Mouse (Mus musculus) adrenal gland, postnatal 25 days (tissue): ENCODE data around the gene Gm49361. TPM values are rescaled to one million over a fixed set of nuclear protein-coding genes. Genes with fewer than 3 reads are reported as not detected.
A peak's percentile ranks its signal among the peaks of the same experiment; 100 is the strongest.

Experiments used
- DNase-seq: peaks from one replicate; pipeline ENCODE4 v3.0.0; 2021; ENCODE audit warnings: mixed read lengths
- total RNA-seq: library from RNA; stranded (reverse); gene quantifications from 2 replicates; pipeline ENCODE4 v1.2.3, GENCODE M21; 2021

The Gm49361 gene
- total RNA-seq, 1 experiment from 2014 or later, result not detected

DNA sequence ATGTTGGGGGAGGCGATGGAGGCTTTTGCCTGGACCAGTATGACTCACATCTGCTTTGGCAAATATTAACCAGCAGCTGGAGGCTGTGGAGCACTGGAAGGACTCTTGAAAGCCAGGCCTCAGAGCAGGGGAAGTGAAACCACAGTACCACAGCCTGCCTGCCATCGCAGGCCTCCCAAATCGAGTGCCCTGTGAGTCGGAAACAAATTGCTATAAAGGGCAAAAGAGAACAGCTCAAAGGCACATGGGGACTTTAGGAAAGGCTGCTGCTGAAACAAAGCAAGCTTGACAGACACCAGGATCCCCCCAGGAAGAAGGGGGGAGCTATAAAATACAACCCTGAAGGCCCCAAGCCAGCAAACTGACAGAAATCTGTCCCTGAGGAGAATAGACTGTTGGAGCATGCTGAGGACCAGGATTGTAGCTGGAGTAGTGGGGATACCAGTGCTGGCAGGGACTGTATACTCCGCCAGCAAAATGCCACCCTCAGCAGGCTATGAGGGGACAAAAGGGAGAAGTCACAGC, 15.9 kb downstream of the Gm49361 start:
- no peak for DNase-seq

DNA sequence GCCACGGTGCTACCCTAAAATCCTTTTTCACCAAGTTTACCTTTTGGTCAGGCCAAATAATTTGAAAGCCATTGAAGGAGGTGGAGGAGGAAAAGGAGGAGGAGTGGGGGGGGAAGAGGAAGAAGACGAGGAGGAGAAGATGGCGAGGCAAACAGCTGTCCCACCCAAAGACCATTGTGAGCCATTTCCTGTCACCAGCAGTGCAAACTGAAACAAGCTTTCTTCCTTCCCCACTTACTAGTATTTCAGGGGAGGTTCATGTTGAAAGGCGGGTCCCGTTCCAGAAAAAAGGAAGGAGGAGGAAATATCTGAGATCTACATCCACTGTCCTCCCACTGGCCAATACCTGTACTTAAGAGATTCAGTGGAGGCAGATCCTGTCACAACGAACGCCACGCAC, 16.5 kb downstream of the Gm49361 start:
- DNase-seq, result no peak

DNA sequence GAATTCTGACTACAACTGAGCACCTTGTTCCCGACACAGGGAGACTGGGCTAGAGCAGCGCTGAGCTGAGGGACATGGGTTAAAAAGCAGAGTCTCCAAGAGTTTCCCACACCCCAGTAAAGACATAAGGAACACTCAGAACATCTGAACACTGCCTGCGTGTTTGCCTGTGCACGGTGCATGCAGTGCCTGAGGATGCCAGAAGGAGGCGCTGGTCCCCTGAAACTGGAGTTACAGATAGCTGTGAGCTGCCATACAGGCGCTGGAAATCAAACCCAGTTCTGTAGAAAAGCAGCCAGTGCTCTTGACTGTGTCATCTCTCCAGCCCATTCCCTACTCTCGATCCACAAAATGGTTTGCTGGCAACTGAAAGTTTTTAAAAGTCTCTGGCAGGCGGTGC, 19.7 kb downstream of the Gm49361 start:
- no peak for DNase-seq

DNA sequence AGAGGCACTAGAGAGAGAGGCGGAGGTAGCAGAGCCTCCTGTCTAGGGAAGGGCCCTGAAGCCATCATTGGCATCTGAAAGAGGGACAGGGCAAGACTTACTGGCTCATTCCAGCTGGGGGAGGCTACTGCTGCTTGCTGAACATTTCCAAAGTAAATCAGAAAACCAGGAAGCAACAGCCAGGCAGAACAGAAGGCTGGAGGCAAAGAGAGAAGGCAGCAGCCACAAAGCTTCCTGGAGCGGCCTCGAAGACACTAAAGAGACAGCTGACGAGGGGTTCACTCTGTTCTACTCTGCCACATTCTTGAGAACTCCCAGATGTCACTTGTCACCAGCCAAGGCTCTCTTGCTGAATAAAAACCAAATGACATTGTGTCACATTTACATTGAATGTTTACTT, 21.4 kb downstream of the Gm49361 start:
- no peak for DNase-seq

DNA sequence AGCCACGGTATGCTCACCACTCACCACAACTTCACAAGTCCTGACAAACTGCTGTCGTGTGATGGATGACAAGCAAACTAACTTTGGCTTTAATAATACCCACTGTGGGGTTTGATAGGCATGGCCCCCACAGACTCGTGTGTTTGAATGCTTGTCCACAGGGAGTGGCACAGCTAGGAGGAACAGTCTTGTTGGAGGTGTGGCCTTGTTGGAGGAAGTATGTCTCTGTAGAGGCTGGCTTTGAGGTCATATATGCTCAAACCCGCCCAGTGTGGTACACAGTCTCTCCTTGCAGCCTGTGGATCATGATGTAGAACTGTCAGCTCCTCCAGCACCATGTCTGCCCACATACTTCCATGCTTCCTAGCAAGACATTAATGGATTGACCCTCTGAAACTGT, 27.7 kb downstream of the Gm49361 start:
- no peak for DNase-seq

DNA sequence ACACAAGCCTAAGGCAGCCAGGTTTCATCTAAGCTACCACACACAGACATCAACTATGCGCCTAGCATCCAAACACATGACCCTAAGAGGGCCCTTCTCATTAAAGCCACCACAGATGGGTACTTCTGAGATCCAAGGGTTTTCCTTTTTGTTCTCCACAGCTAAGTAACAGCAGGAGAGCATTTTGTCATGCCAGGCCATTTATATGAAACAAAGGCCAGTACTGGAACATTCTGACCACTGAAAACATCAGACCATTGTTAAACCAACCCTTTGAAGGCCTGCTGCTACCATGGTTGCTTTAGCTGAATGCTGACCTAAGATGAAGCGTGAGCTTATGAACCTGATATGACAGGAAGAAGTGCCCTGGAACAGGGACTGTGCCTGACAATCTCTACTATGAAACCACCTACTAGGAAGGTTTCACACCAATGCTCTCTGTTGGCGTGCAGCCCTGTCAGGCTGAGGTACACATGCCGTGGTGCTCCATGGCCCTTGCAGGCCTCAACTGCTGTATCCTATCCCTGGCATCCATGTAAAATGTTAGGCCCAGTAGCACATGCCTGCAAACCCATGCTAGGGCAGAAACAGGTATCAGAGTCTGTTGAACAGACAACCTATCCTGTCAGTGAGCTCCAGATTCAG, 29.2 kb downstream of the Gm49361 start:
- DNase-seq, result no peak

DNA sequence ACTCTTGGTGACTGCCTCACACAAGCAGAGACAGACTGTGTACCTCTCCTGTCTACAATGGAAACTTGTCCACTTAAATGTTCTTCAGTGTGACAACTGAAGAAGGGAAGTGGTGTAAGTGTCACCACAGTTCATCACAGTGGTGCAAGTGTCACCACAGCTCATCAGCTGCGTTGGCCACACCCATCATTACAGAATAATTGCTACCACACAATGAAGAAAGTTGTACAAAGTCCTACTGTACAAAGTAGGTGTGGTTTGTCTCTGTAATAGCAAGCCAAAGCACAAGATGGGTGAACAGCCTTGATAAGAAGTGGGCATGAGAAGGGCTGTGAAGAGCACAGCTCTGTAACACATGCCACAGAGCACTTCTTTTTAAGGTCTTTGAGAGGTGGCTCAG, 33.0 kb downstream of the Gm49361 start:
- no peak for DNase-seq

DNA sequence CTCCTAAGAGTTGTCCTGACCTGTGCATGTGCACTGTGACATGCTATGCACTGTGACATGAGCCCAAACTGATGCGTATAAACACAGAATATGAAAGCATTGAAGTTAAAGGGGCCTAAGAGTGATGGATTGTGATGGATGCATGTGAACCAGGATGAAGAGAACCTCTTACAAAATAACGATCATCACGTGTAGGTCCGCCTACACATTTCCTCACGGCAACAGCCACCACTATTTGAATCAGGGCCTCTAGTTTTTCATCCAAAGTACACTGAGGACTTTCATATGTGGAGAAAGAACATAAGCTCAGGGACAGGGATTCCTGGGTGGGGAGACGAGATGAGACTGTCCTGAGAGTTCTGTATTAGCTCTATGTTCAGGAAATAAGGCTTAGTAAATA, 34.8 kb downstream of the Gm49361 start:
- DNase-seq, result no peak

DNA sequence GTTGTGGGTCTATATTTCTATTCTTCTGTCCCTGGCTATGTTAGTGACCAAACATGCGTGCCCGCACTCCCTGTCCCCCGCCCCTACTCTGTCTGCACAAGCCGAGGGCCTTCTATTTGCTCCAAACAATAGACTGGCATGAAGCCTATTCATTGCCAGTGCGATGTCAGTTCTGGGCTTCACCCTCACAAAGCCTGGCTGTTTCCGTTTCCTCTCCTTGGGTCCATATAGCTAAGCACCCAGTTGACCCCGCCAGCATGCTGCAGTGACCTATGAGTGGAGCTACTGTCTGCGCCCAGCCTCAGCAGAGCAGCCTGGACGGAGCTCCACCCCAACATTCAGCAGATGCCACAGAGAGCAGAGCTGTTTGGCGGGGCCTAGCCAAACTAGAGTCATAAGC, 36.7 kb downstream of the Gm49361 start:
- DNase-seq, result no peak

DNA sequence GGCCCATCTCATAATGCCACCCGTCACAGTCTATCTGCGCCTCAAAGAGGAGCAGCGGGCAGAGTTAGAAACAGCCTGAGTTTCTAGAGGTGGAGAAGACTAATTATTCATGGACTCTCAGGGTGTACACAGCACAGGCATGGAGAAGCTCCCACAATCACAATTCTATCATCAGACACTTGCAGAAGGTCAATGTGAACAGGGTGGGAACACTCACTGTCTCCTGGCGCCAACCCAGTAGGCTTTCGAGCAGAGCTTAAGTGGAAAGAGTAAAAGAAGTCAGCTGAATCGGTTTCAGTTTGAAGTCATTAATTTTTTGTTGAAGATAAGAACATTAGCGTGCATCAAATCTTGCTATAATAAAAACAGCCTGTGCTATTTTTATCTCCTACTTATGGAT, 37.3 kb downstream of the Gm49361 start:
- peak; percentile 31 for DNase-seq

DNA sequence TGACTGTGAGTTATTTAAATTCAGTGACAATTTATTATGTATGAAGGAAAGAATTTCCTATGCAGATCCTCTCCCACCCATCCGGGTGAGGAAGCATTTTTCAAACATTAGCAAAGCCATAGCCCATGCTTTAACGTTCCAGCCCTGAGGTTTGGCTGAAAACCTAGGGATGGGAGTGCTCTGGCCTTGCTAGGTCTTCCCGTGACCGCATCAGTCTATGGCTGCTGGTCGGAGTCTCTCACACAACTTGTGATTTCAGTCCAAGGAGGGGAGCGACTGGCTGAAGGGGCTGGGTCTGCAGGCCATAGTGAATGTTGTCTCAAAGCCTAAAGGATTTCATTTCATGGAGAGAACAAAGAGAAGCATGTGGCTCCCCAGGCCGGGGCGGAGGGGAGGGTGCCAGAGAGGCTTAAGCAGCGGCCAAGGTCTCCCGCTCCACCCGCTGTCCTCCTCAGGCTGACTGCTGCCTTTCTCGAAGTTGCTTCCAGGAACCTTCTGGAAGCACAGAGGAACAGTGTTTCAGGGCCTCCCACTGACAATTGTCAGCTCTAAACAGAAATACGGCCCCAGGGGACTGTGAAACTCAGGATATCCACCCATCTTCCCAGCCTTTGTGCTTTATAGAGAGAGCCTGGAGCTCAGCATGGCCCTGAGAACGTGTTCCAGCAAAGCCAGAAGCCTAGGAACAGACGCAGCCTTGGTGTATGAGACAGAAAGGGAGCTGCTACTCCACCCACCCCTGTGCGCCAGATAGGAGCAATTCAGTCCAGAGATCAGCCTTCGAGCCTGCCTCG, 38.6 kb downstream of the Gm49361 start:
- DNase-seq, result peak; percentile 45

DNA sequence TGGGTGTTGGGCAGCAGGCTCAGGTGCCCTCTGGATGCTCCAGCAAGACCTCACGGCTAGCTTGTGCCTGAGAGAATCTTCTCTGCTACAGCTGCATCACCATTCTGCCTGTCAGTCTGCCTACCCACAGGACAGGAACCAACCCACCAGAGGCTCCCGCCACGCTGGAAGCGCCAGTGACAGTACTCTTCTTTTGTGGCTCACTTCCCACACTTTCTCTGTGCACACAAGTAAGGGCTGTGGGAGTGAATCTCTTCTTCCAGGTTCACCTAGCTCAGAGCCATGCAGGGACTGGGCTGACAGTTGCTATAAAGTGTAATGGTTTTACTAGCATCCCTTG, 39.2 kb downstream of the Gm49361 start:
- no peak for DNase-seq

DNA sequence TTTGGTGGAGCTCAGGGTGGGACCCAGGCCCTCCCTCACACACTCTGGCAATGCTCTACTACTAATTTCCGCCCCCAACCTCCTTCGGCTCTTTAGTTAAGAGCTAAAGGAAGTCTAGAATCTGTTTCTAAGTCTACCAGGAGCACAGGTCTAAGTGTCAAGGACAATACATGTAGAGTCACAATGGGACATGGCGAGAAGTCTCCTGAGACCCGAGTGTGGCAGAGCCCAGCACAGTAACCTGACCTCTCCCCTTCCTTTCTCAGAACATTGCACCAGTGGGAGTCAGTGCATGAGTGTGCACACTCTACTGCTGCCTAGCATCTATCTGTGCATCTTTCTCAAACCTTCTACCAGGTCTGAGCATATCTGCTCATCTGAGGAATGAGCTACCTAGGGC, 40.1 kb downstream of the Gm49361 start:
- no peak for DNase-seq

DNA sequence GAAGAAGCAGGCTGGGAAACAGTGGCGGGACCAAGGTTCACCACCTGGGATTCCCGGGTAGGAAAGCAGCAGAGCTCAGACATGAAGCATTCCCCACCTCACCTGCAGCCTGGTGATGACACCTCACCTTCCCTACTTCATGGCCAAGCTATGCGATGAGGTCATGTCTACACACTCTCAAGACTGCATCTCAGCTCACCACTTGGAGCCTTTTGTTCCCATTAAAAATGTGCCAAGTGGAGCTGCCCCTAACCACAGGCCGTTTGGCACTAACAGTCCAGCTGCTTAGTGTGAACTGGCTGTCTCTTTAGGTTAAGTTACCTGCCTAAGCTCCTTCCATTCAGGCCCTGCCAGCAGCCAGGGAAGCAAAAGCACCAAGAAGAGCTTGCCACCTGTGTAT, 40.8 kb downstream of the Gm49361 start:
- DNase-seq, result no peak

DNA sequence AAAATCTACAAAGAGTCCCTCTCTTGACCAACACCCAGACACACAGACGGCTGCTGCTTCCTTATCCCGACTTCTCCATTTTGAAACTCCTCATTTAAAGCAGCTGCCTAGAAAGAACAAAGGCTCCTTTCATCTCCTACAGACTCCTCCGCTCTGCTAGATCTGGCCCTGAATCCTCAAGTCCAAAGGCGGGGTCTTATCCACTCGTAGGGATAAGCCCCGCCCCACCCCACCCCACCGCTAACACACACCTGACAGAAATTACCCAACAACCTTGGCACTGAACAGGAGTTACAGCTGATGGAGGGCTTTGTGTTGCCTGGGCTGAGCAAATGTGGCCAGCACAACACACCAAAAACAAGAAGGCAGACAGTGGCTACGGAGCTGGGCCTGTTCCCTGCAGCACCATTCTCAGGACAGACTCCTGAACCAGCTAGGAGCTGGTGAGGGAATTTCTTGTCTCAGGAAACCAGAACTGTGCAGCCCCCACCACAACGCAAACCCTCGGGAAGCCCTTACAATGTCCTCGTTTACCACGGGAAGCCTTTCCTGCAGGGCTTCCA, 43.9 kb downstream of the Gm49361 start:
- DNase-seq, result no peak

DNA sequence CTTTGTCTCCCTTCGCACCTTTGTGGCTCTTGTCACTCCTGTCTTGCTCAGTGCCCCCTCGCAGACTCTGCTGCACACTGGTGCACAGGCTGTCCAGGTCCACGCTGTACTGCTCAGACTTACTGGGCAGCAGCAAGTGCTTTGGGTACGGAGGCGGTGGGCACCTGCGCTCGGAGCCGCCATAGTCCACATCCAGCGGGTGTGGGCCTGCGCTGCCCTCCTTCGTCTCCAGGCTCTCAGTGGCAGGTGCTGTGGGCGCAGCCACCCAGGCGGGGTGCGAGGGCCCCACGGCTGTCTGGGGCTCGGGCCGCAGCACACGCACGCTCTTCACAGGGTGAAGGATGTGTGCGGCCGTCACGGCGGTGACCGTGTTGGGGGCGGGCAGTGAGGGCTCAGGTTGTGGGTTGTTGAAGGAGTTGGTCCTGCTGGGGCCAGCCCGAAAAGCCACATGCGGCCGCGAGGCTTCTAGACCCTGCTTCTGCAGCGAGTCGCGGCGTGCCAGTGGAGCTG, 46.4 kb downstream of the Gm49361 start:
- no peak for DNase-seq

DNA sequence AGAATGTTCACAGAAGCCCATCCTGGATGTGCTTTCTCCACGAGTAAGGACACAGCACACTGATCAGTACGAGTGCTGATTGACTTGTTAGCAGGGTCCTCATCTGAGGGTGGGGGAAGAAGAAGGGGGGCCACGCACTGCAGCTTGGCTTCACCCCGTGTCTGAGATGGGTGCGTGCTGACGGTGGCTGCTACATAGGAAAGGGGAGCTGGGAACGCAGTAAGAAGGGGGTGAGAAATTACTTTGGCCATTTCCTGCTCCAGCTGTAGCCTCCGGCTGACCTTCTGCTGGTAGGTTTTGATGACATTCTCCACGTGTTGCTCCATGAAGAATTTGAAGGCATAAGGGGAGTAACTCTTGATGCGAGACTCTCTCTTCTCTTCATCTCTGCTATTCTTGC, 46.9 kb downstream of the Gm49361 start:
- DNase-seq, result no peak

DNA sequence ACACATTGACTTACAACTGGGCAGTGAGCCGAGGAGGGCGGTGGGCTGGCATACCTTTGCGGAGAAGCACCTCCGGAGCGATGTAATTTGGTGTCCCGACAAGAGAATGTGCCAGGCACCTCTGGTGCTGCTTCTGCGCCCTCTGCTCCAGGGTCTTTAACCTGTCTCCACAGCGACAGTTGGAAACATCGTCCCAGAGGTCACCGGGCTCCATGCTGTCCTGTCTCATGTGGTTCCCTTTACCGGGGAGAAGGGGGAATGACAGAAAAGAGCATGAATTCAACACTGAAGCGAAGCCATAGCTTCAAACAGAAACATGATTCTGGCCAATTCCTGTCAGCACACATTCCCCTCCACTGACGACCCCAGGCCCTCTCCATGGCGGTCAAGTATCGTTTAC, 49.8 kb downstream of the Gm49361 start:
- no peak for DNase-seq

DNA sequence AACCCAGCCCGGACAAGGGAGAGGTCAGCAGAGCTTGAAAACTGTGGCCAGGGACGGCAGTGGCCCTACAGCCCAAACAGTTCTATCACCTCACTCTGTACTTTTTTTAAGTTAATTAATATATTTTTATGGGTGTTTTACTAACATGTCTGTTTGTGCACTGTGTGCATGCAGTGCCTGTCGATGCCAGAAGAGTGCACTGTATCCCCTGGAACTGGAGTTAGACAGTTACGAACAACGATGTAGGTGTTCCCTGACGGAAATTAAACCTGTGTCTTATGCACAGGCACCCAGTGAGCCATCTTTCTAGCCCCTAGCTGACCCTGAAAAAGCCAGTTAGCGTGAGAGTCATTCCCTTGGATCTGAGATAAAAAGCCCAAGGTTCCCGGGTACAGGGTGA, 50.4 kb downstream of the Gm49361 start:
- DNase-seq, result no peak

DNA sequence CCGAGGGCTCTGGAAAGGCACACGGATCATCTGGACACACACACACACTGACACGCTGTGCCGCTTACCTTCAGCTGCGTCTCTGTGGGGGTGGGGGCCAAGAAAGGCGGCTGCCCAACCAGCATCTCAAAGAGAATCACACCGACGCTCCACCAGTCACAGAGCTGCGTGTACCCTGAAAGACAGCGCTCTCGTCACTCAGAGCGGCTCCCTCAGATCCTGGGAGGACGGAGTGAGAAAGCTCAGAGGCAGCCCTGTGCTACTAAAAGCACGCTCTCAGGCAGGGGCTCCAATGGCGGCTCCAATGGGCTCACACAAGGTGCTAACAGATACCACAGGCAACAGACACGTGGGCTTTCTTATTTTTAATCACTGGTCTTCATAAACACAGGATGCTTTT, 51.7 kb downstream of the Gm49361 start:
- no peak for DNase-seq

DNA sequence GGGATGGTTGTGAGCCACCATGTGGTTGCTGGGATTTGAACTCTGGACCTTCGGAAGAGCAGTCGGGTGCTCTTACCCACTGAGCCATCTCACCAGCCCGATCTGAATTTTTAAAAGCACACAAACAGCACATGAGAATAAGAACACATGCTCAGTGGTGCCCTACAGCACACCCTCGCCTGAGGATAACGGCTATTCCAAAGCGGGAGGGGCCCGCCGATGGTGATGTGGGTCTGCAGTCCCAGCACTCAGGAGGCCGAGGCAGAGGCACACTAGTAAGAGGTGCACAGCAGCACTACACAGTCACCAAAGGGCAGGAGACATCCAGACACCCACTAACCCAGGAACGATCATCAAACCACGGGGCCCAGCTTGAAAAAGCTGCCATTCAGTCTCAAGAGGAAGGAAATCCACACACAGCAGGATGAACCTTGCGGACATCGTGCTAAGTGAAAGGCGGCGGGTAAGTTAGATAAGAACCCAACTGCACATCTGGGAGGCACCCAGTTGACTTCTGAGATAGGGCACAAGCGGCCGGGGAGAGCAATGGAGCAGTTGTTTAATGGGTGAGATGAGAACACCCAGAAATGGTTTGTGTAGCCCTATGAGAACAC, 53.3 kb downstream of the Gm49361 start:
- no peak for DNase-seq

DNA sequence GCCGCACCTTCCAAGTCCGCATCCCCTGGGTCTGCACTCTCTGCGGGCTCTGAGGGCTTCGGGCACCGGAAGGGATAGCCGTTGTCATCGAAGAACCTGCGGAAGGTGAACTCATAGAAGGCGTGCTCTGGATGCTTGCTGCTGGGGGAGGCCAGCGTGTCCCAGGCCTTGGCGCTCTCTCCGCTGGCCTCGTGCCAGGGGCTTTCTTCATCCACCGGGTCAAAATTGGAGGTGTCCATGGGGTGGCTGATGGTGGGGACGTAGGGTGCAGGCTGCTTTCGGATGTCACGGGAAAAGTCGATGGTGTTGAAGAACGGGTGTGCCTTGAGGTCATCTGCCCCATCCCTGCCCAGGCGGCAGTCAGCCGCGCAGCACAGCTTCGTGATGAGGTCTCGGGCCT, 54.6 kb downstream of the Gm49361 start:
- no peak for DNase-seq

DNA sequence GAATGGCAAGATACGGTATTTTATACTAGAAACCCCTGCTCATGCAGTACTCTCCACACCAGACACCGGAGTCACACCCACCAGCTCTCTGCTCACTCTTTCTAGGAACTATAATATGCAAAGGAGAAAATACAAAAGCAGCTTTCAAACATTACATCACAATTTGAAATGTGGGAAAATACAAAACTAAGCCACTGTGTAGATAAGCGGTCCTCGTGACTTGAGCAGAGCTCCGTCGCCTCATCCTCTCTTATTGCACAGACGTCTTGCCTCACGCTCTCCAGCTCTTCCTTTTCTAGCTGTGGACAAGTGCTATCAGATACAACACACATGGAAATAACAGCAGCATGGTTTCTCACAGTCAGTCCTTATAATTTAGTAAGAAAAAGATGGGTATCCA, 55.2 kb downstream of the Gm49361 start:
- DNase-seq, result no peak
